Mouse (Mus musculus) cerebellum, postnatal 10 days (tissue): Measurements from ENCODE around the gene Kl.
A peak's percentile ranks its signal among the peaks of the same experiment; 100 is the strongest.

Source experiments
- DNase-seq, 2 experiments: peaks; one replicate each; pipeline ENCODE4 v3.0.0; 2021; ENCODE audit warnings: mixed read lengths in 2 of 2

Gene Kl

GRCm38 (mm10) chr5:150967925-150968324 lies 15.5 kb downstream of the Kl start:
- no peak for DNase-seq

- DNase-seq: no peak
Observed at GRCm38 (mm10) chr5:150970551-150970950, 18.1 kb downstream of the Kl start.

- peak in 1 of 2 experiments; percentile 13 for DNase-seq
Observed at GRCm38 (mm10) chr5:150971126-150971525, 18.7 kb downstream of the Kl start.

GRCm38 (mm10) chr5:150974226-150974625 lies 21.8 kb downstream of the Kl start:
- no peak for DNase-seq

GRCm38 (mm10) chr5:150977383-150977958 lies 25.1 kb downstream of the Kl start:
- DNase-seq: no peak

GRCm38 (mm10) chr5:150979341-150980136 lies 27.1 kb downstream of the Kl start:
- no peak for DNase-seq

- DNase-seq: no peak
Observed at GRCm38 (mm10) chr5:150982082-150982481, 29.7 kb downstream of the Kl start.

GRCm38 (mm10) chr5:150994096-150994495 lies 41.7 kb downstream of the Kl start:
- no peak for DNase-seq

- no peak for DNase-seq
Observed at GRCm38 (mm10) chr5:150996586-150996985, 44.2 kb downstream of the Kl start.

- DNase-seq: no peak
Observed at GRCm38 (mm10) chr5:151001111-151001510, 48.7 kb downstream of the Kl start.

GRCm38 (mm10) chr5:151002051-151002450 lies 49.6 kb downstream of the Kl start:
- no peak for DNase-seq

- DNase-seq: no peak
Observed at GRCm38 (mm10) chr5:151004216-151004755, 51.9 kb downstream of the Kl start.

GRCm38 (mm10) chr5:151018450-151018849 lies 66.0 kb downstream of the Kl start:
- DNase-seq: no peak

- DNase-seq: no peak
Observed at GRCm38 (mm10) chr5:151018959-151019358, 66.6 kb downstream of the Kl start.

GRCm38 (mm10) chr5:151020031-151020820 lies 67.8 kb downstream of the Kl start:
- no peak for DNase-seq

- DNase-seq: no peak
Observed at GRCm38 (mm10) chr5:151020831-151021230, 68.4 kb downstream of the Kl start.

- no peak for DNase-seq
Observed at GRCm38 (mm10) chr5:151022026-151022425, 69.6 kb downstream of the Kl start.

- no peak for DNase-seq
Observed at GRCm38 (mm10) chr5:151022939-151023338, 70.5 kb downstream of the Kl start.

- peak; percentile 81 to 91 for DNase-seq
Observed at GRCm38 (mm10) chr5:151023461-151023860, 71.1 kb downstream of the Kl start.

- no peak for DNase-seq
Observed at GRCm38 (mm10) chr5:151024483-151024882, 72.1 kb downstream of the Kl start.

- DNase-seq: no peak
Observed at GRCm38 (mm10) chr5:151026069-151026468, 73.7 kb downstream of the Kl start.

GRCm38 (mm10) chr5:151027171-151027570 lies 74.8 kb downstream of the Kl start:
- DNase-seq: peak; percentile 74 to 87

GRCm38 (mm10) chr5:151028906-151029305 lies 76.5 kb downstream of the Kl start:
- DNase-seq: peak; percentile 83 to 86
